Mouse (Mus musculus): ENCODE measurements at regions not wholly inside any gene's neighbourhood (a gene's known extent, or its start where the extent isn't known, plus 50 kb on each side); places are given as distances from the start of the nearest gene placed in this dataset.

GRCm38 (mm10) chr4:114712921-114713527 lies 108.5 kb upstream of the Gm12830 start:
- TF ChIP-seq CTCF (IDR thresholded peaks at IDR 0.05; ENCODE audit: borderline replicate concordance, insufficient read depth, low read length) (no peak), POLR2A (IDR thresholded peaks at IDR 0.05; ENCODE audit: low read depth, low read length) (no peak)

All from embryonic fibroblast, embryonic 13.5 days (primary cell).